Mouse (Mus musculus) lung, adult 2 months (tissue): ENCODE results near the gene Col23a1. TPM values are rescaled to one million over a fixed set of nuclear protein-coding genes. Genes with fewer than 3 reads are reported as not detected.

Experiments
- DNase-seq: peaks from one replicate; pipeline ENCODE4 v3.0.0; 2022
- H3K4me1 ChIP-seq: fragments of 200-500 bp; 2 replicates; pipeline ENCODE4 v1.6.1; 2011; ENCODE audit warnings: low read length; ENCODE audit not compliant: control insufficient read depth, insufficient read depth
- H3K4me3 ChIP-seq: fragments of 200-500 bp; replicated peaks from 2 replicates; pipeline ENCODE3; 2011; ENCODE audit warnings: low read depth, mild to moderate bottlenecking, control low read depth, low read length; ENCODE audit errors: extremely low read depth
- CTCF ChIP-seq: fragments of 200-500 bp; IDR thresholded peaks from 2 replicates; pipeline ENCODE4 v1.5.1; 2011; ENCODE audit warnings: mild to moderate bottlenecking, low read length, control low read depth; ENCODE audit not compliant: insufficient read depth
- POLR2A ChIP-seq: fragments of 200-500 bp; IDR thresholded peaks from 2 replicates; pipeline ENCODE4 v1.6.1; 2011; ENCODE audit warnings: low read depth, mild to moderate bottlenecking, control low read depth, low read length, borderline replicate concordance; ENCODE audit errors: extremely low read depth
- WGBS: fragments of 180-500 bp; shearing (Covaris S2); methylation state at CpG from one replicate; pipeline ENCODE4 v1.1.7; 2018; 5-methylcytosine and 5-hydroxymethylcytosine counted together
- polyA plus RNA-seq: library from polyadenylated mRNA; depleted of rRNA; stranded (reverse); fragments of >200 nt; gene quantifications from 2 replicates; pipeline ENCODE4 v1.2.3, GENCODE M21; 2012

The Col23a1 gene
- polyA plus RNA-seq, 1 experiment: 27.1 TPM

DNA sequence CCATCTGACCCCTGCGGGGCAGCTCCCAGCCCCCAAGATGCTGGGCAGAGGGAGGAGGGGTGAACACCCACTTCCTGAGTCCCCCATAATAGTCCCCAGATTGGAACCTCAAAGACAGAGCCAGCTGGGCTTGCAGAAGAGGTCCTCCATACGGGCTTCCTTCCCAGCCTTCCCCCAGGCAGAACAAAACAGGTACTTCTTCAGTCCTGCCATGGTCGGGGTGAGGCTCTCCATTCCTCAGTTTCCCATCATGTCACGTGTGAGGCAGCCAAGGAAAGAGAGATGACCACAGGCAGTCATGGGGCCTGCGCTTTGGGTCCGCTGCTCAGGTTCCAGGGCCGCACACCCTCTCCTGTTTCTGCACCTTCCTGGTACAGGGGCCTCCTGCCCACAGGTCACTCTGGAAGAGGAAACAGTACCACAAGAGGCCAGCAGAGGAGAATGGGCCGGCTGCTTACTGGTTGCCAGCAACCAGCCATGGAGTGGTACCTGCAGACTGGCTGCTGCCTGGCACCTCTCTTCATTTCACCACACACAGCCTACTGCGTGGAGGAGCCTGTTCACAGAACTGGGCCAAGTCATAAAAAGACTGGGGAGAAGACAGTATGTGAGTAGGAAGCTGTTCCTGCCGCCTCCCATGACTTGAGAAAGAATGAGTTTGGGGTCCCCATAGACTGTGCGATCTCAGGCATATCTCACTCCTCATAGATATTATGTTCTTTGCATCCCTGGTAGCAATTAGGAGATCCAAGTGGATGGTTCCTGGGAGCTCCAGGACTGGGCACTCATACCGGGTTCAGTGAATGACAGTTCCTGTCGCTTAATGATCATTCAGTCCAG is 249.4 kb downstream of the Col23a1 start:
- TF ChIP-seq POLR2A: no peak
- TF ChIP-seq CTCF: no peak
- Histone ChIP-seq H3K4me3 (no peak overlapping the region), H3K4me1 (no peaks in the 10 kb centered on the region)
- DNase-seq: no peak
- WGBS: 63% methylated on average over 13 of the region's 13 CpGs

DNA sequence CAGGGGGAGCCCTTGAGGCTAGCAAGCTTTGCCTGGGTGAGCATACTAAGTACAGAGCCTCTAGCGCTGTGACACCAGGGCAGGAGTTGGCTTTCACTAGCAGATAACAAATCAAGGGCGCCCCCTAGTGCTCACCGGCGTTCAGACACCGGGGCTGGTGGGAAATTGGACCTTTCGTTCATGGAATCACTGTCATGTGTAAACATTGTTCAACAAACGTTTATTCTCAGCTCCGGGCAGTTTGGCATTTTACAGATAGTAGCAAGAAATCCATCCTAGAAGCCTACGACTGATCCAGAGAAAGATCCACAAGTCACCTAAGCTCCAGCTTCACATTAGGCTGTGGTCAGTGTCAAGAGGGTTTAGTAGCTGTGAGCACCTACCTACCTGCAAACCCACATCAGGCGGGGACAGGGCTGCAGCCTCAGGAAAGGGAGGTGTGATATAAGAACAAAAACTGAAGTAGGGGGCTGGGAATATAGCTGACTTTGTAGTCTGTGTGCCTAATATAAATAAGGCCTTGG is 250.1 kb downstream of the Col23a1 start:
- H3K4me3 ChIP-seq: no peak overlapping the region
- WGBS: 8% methylated on average over 10 of the region's 10 CpGs
- TF ChIP-seq CTCF (peak; percentile 89), POLR2A (no peak)
- H3K4me1 ChIP-seq: no peaks in the 10 kb centered on the region
- DNase-seq: peak; percentile 93

GRCm38 (mm10) chr11:51542424-51542823 is 252.7 kb downstream of the Col23a1 start:
- no peaks in the 10 kb centered on the region for H3K4me1 ChIP-seq
- TF ChIP-seq POLR2A (no peak), CTCF (no peak)
- DNase-seq: peak; percentile 13
- WGBS: 65% methylated on average over 9 of the region's 9 CpGs
- no peak overlapping the region for H3K4me3 ChIP-seq

GRCm38 (mm10) chr11:51543487-51544050 is 253.8 kb downstream of the Col23a1 start:
- no peak for TF ChIP-seq CTCF
- TF ChIP-seq POLR2A: no peak
- DNase-seq: no peak
- no peak overlapping the region for H3K4me3 ChIP-seq
- H3K4me1 ChIP-seq: no peaks in the 10 kb centered on the region
- WGBS: 62% methylated on average over 7 of the region's 7 CpGs

GRCm38 (mm10) chr11:51544413-51544812 is 254.7 kb downstream of the Col23a1 start:
- H3K4me1 ChIP-seq: no peaks in the 10 kb centered on the region
- WGBS: 59% methylated on average over 2 of the region's 2 CpGs

GRCm38 (mm10) chr11:51545811-51546210 is 256.1 kb downstream of the Col23a1 start:
- 69% methylated on average over 4 of the region's 4 CpGs for WGBS

More at GRCm38 (mm10) chr11:51544413-51544812, 254.7 kb downstream of the Col23a1 start:
- H3K4me3 ChIP-seq: no peak overlapping the region
- TF ChIP-seq POLR2A (no peak), CTCF (no peak)
- DNase-seq: no peak

GRCm38 (mm10) chr11:51551253-51551652 is 261.5 kb downstream of the Col23a1 start:
- no peak for DNase-seq
- Histone ChIP-seq H3K4me1 (no peaks in the 10 kb centered on the region), H3K4me3 (no peak overlapping the region)
- WGBS: 36% methylated on average over 5 of the region's 5 CpGs
- TF ChIP-seq POLR2A (no peak), CTCF (no peak)

More at GRCm38 (mm10) chr11:51545811-51546210, 256.1 kb downstream of the Col23a1 start:
- no peaks in the 10 kb centered on the region for H3K4me1 ChIP-seq
- TF ChIP-seq CTCF (no peak), POLR2A (no peak)
- H3K4me3 ChIP-seq: no peak overlapping the region
- DNase-seq: no peak

DNA sequence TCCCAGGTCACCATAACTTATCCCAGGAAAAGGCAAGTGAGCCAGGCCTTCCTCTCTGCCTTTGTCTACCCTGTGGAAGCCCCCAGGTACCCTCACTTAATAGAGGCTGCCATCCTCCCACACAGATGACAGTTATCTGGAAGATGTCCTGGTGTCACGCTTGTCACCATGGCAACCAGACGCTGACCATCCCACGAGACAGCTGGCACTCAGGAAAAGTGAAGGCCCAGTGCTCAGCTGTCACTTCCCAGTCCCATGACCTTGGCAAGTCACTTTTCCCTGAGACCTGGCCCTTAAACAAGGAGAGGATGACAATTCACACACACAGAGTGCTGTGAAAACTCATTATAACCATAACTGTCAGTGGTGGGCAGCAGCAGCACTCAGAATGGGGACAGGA is 262.4 kb downstream of the Col23a1 start:
- 52% methylated on average over 3 of the region's 3 CpGs for WGBS
- no peaks in the 10 kb centered on the region for H3K4me1 ChIP-seq

DNA sequence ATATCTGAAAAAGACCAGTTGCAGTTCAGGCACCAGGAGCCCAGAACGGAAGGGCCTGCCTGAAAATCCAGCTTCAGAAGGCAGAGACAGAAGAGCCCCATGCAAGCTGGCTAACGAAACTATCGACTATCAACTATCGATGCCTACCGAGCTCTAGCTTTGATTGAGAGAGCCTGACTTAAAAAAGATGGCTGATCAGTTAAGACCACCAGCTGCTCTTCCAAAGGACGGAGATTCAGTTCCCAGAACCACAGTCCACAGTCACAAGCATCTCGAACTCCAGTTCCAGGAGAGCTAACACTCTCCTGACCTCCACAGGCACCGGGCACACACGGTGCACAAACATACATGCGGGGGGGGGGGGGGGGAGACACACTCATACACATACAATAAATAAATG is 264.9 kb downstream of the Col23a1 start:
- Histone ChIP-seq H3K4me3 (no peak overlapping the region), H3K4me1 (no peaks in the 10 kb centered on the region)
- 66% methylated on average over 10 of the region's 10 CpGs for WGBS
- no peak for DNase-seq
- TF ChIP-seq POLR2A: no peak
- TF ChIP-seq CTCF: no peak

More for the DNA sequence above, 262.4 kb downstream of the Col23a1 start:
- no peak overlapping the region for H3K4me3 ChIP-seq
- TF ChIP-seq POLR2A (no peak), CTCF (no peak)
- DNase-seq: no peak
